Mouse (Mus musculus): ENCODE results near the gene Nrcam.
"Not testable (repeated sequence)": the region's sequence is repeated elsewhere in the genome, so short reads cannot be mapped to it uniquely, and the experiment has no call there.

Gene Nrcam

DNA sequence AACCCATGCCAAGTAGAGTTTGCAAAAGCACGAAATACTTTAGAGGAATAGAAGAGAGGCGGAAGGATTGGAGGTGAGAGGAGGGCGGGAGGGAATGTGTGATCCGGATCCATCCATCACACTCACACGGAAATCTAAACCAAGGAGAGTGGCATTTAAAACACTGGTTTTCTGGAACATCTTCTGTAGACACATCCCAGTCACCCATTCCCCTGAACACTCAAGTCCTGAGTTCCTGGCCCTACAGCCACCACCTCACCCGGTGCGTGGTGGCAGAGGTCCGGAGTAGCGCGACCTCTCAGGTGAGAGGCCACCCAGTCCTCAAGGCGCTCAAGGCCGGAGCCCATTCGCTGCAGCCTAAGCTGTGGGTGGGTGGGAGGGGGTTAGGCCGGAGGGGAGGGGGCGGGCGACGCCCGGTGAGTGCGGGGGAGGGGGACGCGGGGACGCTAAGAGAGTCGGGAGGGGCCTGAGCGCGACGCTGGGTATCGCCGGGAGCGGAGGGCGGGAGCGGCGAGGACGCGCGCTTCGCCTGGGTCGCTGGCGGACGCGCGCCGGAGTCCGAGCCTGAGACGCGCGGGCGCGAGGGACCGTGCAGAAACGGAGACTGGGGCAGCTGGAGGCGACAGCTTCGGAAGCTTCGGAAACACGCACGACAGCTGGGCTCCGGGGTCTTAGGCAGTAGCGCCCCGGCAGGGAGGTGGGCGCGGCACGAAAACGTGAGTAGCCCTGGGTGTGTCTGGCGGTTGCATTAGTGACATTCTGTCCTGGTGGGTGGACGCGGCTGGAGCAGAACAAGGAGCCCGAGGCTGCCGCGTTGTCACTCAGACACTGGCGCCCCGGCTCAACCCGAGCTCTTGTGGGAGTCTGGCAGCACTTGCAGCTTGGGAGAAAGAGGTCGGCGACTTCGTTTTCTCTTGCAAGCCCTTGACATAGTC is at the start of gene Nrcam:
Gene Nrcam, plus strand, starts transcription at position 505 of the 935 bp plus-strand sequence.
- no peak for DNase-seq (ENCODE audit: low spot score in 2 of 2)

GRCm38 (mm10) chr12:44280147-44280546 is 48.5 kb upstream of the Nrcam start:
- DNase-seq (ENCODE audit: low spot score in 2 of 2), result not testable (repeated sequence)

- DNase-seq (ENCODE audit: low spot score in 2 of 2), result no peak
Measured at GRCm38 (mm10) chr12:44281534-44281933, 47.2 kb upstream of the Nrcam start.

DNA sequence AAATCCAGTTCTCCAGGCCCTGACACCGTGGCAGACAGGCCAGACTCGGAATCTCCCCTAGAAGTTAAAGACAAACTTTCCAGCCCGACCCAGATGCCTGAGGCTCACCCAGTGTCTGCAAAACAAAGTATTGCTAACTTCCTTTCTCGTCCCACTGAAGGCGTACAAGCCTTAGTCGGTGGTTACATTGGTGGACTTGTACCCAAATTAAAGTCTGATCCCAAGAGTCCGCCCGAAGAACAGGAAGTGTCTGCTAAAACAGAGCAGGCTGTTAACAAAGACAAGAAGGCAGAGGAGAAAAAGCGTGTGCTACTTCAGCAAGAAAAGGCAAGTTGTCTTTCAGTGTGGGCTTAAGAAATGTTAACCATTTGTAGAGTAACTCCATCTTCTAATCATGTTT is 45.3 kb upstream of the Nrcam start:
- no peak for DNase-seq (ENCODE audit: low spot score in 2 of 2)

- DNase-seq (ENCODE audit: low spot score in 2 of 2), result no peak
Measured at GRCm38 (mm10) chr12:44286992-44287391, 41.7 kb upstream of the Nrcam start.

GRCm38 (mm10) chr12:44292281-44292680 is 36.4 kb upstream of the Nrcam start:
- DNase-seq (ENCODE audit: low spot score in 2 of 2), result peak; percentile 47 to 79

- no peak for DNase-seq (ENCODE audit: low spot score in 2 of 2)
Measured at GRCm38 (mm10) chr12:44300793-44301192, 27.9 kb upstream of the Nrcam start.

- DNase-seq (ENCODE audit: low spot score in 2 of 2), result no peak
Measured at GRCm38 (mm10) chr12:44304012-44304411, 24.7 kb upstream of the Nrcam start.

GRCm38 (mm10) chr12:44304869-44305268 is 23.8 kb upstream of the Nrcam start:
- no peak for DNase-seq (ENCODE audit: low spot score in 2 of 2)

DNA sequence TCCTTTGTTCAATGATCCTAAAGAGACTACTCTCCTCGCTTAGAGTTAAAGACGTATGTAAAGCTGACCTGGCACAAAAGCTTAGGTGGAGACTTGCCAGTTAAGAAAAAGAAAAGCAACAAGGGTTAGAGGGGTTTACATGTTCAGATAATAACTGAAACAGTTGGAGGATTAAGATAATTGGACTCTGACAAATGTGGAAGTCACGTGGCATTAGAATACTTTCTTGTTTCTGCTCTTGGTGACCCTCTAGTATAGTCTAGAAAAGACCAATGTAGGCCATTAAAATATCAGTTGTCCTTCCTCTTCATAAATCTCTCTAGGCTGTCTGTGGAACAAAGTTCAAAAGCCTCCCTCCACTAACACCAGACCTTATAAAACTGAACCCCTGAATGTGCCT is 20.5 kb upstream of the Nrcam start:
- DNase-seq (ENCODE audit: low spot score in 2 of 2), result no peak

- DNase-seq (ENCODE audit: low spot score in 2 of 2), result no peak
Measured at GRCm38 (mm10) chr12:44315212-44315611, 13.5 kb upstream of the Nrcam start.

DNA sequence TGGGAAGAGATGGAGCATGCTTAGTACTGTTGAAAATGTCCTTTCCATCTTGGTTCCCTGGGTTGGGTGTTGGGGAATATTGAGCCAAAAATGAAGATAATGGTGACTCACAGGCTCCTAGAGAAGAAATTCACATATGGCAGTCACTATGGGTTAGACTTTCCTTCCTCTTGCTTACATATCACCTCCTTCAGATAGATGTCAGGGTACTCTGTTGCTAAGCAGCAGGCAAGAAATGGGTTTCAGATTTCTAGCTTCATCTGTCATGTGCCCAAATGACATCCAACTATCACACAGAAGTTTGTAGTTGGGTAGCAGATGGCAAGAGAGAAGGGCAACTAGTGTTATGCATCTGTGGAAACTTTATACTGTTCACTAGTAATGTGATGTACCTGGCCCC is 3.6 kb upstream of the Nrcam start:
- DNase-seq (ENCODE audit: low spot score in 2 of 2), result no peak

- no peak for DNase-seq (ENCODE audit: low spot score in 2 of 2)
Measured at GRCm38 (mm10) chr12:44327452-44327851, 1.2 kb upstream of the Nrcam start.

GRCm38 (mm10) chr12:44329316-44330215 is 881 bp downstream of the Nrcam start:
- DNase-seq (ENCODE audit: low spot score in 2 of 2), result no peak

DNA sequence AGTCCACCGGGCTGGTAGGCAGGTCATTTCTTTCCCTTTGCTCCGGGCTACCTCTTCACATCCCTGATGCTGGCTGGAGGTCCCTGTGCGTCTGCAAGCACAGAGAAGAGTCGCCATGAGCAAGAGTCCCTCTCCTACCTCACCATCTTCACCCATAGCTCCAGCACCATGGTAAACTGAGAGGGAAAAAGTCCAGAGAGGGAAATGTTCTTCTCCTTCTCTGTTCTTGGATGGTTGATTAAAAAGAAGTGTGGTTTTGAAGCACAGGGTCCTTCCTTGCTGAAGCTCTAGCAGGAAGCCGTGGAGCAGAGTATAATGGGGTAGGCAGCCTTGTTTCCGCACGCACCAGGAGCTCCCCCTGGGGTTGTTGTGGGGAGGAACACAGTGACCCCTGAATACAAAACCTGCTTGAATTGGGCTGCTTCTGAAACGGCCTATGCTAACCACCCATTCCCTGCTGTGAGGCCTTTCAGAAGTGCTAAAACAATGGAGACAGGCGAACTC is 1.6 kb downstream of the Nrcam start:
- DNase-seq (ENCODE audit: low spot score in 2 of 2), result no peak

GRCm38 (mm10) chr12:44337136-44337640 is 8.5 kb downstream of the Nrcam start:
- DNase-seq (ENCODE audit: low spot score in 2 of 2), result no peak

DNA sequence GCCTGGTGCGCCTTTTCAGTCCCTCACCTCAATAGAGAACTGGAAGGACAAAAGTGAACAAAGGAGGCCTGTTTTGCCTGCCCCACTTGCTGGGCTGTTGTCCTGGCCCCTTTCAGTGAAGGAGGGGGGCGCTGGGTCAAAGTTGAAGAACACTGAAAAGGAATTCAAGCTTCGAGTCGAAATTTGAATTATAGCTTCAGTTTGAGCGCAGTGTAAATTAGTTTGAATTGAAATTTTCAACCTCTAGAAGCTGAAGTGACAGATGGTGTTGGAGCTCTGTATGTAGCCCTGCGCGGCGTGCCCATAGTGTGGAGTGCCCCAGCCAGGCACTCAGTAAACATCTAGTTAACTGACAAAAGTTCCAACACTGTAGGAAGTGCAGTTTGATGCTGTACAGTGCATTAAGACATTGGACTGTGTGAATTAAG is 9.5 kb downstream of the Nrcam start:
- DNase-seq (ENCODE audit: low spot score in 2 of 2), result no peak

- no peak for DNase-seq (ENCODE audit: low spot score in 2 of 2)
Measured at GRCm38 (mm10) chr12:44344075-44344474, 15.4 kb downstream of the Nrcam start.

DNA sequence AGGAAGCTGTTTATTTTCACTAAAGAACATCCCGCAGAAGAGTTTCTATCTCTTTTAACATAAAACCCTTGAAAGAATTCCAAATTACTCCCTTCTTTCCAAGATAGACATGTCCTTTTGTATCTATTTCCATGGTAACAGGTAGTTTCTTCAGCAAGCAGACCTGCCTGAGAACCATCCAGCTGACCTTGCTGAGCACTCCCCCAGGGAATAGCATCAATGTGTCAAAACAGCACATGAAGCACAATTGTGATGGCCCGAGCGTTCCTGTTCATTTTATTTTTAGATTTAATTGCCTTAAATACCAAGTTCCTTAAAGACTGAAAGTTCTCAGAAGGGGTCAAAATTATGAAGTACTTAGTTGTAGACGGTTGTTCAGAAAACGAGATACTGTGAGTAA is 16.6 kb downstream of the Nrcam start:
- no peak for DNase-seq (ENCODE audit: low spot score in 2 of 2)

GRCm38 (mm10) chr12:44346143-44346542 is 17.5 kb downstream of the Nrcam start:
- DNase-seq (ENCODE audit: low spot score in 2 of 2), result no peak

- DNase-seq (ENCODE audit: low spot score in 2 of 2), result no peak
Measured at GRCm38 (mm10) chr12:44355116-44355515, 26.4 kb downstream of the Nrcam start.

DNA sequence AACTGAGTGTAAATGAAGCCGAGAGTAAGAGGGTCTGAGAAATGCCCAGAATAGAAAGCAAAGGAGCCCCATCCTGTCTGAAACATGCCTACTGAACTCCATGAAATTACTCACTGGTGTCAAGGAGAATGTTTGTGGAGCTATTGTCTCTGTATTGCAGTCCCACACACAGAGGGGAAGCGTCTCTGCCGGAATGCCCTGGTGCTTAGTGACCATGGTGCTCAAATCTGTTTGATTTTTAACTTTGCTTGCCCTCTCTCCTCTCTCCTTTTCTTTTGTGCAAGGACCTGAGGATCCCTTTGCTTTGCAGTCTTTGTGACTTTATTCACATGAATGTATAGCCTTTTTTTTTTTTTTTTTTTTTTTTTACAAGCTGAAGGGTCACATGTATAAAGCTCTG is 28.8 kb downstream of the Nrcam start:
- no peak for DNase-seq (ENCODE audit: low spot score in 2 of 2)
